Mouse (Mus musculus): ENCODE data around the gene Aven.
"Not testable (repeated sequence)": the region's sequence is repeated elsewhere in the genome, so short reads cannot be mapped to it uniquely, and the experiment has no call there.

Aven gene

DNA sequence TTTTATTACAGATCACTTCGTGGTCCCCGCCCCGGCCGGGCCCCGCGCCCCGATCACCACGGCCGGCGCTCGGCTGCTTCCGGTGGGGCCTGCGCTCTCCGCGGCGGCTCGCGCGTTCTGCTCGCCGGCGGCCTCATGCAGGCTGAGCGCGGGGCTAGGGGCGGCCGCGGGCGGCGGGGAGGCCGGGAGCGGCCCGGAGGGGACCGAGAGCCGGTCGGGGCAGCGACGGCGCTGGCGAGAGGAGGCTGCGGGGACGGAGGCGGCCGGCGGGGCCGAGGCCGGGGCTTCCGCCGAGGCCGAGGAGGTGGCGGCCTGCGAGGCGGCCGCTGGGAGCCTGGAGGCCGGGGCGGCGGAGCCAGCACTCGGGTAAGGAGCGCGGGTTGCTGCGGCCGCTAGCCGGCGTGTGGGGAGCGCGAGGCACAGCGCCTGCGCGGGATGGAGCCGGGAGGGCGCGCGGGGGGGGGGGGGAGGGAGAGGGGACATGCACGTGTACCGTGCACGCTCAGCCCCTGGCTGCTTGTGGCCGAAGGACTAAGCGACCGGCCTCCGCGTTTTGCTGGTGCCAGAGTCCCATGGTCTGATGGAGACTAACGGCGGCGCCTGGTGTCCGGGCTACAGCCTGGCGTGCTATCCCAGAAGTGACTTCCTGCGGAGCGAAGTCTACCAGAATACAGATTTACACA, at the start of gene Aven:
Gene Aven (plus strand): TSS at position 109 of the 683 bp plus-strand sequence.
- DNase-seq (ENCODE audit: low spot score): peak; percentile 89

DNA sequence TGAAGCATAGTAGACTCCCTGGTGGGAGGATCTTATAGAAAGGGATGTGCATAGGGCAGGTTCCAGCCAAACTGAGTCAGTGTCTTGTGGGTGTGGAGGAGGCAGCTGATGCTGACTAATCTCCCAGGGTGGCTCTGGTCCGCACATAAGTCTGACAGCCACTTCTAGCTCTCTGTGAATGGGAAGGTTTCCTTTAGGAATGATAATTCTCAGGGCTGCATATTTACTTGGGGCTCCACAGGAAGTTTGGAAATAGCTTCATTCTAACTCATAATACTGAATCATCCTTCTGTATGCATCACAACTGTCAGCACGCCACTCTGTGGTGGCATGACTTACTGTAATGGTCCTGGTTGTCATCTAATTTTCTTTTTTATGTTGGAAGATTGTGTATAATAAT, 49.3 kb upstream of the Aven start:
- no peak for DNase-seq (ENCODE audit: low spot score)

DNA sequence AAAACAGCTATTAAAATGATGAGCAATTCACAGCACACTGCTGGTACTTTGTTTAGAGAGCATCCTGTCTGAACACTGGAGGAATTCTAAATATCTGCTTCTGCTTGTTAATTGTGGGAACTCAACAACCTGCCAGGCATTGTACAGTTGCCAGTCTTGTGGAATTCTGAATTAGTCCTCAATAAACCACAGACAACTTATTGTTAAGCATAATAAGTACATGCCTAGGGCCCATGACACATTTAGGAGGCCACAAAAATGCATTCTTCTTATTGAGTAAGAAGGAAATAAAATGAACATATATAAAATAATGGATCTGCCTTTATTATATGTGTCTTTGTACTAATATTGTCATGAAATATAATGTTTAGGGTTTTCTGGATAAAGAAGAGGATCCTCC, 47.3 kb upstream of the Aven start:
- no peak for DNase-seq (ENCODE audit: low spot score)

DNA sequence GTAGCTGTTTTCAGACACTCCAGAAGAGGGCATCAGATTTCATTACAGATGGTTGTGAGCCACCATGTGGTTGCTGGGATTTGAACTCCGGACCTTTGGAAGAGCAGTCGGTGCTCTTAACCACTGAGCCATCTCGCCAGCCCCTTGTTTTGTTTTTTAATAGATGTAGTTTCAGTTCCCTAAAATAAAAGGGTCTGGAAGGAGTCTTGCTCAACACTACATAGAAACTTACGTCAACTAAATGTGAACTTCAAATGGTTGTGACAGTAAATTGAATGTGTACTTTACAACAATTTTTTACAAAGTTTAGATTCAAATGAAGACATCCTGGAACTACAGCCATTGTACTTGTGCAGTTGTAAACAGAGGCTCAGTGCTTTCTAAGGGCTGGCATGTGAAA, 44.7 kb upstream of the Aven start:
- not testable (repeated sequence) for DNase-seq (ENCODE audit: low spot score)

DNA sequence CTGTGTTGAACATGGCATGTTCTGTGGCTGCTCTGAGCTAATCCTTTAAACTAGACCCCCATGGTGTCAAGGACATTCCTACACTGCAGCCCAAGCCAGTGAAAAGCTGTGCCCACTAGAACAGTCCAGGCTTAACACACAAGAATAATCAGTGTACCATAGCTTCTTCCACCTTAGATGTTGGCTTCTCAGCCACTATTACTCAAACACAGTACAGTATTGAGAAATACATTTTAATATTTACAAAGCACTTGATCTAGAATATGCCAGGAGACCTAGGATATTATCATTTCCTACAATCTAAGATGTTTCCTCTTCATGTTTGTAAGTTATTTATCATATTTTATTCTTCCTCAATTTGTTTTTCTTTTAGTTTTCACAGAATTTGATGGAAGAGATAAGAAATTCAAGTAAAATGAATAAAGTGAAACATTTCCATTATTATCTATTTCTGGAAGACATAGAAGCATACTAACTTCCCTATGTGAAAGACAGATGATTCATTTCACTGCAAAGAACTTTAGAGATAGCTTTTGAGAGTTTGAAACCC, 44.2 kb upstream of the Aven start:
- no peak for DNase-seq (ENCODE audit: low spot score)

DNA sequence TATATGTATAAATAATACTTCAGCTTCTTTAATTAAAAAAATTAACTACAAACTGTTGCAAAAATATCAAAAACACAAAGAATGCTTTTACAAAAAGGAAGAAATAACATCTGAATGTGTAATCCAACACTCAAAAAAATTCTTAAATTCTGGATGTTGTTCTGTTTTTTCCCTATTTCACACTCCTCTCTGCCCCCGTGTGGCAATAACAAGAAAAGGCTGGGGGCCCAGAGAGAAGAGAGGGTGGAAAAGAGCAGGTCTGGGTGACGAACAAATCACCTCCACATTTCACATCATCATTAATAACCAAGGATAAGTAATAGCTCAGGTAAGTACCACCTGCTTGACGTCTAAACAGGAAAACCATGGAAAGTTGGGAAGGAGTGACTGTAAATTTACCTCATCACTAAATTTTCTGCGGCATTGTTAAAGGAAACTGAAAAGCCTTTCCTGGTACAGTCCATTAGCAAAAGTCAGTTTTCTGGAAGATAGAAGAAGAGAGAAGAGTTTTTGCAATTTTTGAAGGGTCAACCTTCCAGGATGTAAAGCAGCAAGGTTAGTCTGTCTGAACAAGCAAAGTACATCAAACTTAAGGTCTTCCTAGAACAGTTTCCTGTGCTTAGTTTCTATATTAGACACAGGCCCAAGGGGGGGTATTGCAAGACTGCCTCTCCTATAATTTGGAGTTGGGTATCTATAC, 43.0 kb upstream of the Aven start:
- DNase-seq (ENCODE audit: low spot score): peak; percentile 5

DNA sequence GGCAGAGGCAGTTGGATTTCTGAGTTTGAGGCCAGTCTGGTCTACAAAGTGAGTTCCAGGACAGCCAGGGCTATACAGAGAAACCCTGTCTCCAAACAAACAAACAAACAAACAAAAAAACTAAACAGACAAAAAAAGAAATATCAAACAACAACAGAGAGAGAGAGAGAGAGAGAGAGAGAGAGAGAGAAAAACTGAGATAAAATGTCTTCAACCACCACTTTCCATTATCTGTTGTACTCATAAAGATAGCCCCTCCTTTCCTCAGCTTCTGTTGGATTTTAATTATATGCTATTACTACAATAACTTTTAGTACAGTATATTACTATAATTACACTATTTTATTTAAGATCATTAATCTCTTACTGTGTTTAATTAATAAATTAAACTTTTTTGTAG, 40.3 kb upstream of the Aven start:
- not testable (repeated sequence) for DNase-seq (ENCODE audit: low spot score)

DNA sequence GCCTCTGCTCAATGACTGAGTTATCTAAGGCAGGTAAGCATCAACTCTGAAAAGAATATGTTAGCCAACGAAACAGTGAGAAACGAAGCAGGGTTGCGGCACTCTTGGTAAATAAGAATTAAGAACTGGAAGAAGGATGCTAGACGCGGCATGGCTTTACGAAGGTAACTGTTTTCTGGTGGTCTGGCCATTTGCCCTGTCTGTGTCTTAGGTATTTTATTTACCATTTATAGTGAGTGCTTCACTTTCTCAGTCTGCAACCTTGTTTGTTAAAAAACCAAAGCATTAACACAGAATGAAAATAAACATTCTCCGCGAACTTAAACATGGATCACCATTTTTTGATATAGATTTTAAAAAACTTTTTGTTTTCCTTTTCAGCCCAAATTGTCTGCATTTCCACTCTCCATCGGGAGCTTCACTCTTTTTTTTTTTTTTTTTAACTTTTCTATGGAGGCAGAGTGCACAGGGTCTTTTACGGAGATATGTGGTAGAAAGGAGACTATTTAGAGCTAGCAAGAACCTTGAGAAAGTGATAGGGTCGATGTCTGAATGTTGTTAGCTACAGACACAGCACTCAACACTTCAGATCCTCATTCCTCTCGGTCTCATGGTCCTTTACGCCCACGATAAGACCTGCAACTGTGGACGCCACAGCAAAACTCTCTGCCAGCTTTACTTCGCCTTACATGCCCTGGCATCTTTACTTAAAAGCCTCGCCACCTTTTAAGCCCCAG, 38.5 kb upstream of the Aven start:
- DNase-seq (ENCODE audit: low spot score): no peak

DNA sequence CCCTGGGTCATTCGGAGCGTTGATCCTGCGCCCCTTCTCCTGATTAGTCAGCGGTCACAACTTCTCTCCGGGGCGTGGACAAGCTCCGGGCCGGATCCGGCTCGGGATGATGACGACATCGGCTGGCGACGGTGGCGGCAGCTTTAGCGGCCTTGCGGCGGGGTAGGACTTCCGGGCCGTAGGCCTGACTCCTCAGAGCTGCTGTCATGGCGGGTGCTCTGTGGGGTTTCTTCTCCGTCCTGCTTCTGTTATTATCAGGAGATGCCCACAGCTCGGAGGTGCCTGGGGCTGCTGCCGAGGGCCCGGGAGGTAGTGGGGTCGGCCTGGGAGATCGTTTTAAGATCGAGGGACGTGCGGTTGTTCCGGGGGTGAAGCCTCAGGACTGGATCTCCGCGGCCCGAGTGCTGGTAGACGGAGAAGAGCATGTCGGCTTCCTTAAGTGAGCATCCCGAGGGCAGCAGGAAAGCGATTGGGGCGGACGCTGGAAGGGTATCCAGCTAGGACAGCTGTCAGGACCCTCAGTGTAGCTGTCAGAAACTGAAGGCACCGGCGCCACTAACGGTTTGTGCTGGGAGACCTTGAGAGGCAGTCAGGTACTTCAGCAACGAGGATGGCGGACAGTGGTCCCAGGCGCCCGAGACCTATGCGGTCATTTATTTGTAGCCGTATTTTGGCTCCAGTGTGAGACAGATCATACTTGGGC, 37.8 kb upstream of the Aven start, which contains the start of gene Emc7:
Gene Emc7 (plus strand): TSS at position 136 of the 703 bp plus-strand sequence.
- DNase-seq (ENCODE audit: low spot score): peak; percentile 98

DNA sequence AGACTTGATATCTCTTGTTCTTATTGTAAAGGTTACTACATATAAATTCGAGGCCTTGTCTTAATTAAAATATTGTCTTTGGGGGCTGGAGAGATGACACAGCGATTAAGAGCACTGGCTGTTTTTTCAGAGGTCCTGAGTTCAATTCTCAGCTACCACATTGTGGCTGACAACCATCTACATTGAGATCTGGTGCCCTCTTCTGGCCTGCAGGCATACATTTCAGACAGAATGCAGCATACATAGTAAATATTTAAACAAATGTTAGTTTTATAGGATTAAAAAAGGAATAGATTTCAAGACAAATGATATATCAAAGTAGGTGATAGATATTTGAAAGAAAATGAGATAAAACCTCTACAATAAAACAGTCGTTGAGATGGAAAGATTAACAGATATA, 32.2 kb upstream of the Aven start:
- DNase-seq (ENCODE audit: low spot score): no peak

DNA sequence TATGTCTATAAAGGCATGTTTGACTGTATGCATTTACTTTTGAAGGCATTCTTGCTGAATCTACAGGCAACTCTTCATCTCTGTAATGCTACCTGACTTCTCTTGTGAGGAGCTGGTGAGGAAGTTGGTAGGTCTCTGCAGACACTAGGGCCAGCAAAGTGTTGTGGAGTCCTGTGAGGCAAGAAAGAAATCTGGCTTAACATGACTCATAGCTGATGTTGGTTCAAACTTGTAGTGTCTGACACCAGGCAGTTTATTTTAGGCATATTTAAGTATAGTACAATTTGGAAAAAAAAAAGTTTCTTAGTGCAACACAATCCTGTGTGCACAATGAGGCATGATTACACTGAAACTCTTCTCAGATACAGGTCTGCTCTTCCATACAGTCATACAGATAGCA, 23.2 kb upstream of the Aven start:
- DNase-seq (ENCODE audit: low spot score): no peak

DNA sequence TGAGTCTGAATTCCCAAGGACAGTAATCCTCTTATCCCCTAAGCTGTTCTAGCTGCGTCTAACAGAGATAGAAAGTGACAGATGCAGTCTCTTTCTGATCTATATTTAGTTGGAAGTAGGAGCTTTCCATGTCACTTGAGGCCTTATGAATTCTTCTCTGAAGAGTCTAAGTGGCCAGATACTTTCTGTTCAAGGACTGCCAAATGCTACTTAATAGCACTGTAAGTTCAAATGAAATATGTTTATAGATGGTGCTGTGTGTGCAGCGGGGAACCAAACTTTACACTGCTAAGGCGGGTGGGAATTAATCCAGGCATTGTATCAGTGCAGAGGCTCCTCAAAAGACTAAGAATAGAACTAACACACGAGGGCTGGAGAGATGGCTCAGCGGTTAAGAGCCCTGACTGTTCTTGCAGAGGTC, 21.8 kb upstream of the Aven start:
- DNase-seq (ENCODE audit: low spot score): no peak

DNA sequence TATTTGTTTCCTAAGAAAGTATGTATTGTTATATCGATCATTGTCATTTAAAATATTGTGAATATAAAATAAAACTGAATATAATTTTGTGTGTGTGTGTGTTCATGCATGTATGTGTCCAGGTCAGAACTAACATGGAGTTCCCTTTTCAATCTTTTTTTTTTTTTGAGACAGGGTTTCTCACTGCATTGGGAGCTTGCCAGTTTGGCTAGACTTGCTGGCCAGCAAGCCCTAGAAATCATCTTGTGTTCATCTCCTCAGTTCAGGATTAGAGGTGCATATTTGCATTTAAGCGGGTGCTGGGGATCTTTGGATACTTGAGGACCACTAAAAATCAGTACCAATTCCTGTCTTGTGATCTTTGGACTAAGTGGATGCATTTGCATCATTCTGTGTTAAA, 20.7 kb upstream of the Aven start:
- DNase-seq (ENCODE audit: low spot score): no peak

DNA sequence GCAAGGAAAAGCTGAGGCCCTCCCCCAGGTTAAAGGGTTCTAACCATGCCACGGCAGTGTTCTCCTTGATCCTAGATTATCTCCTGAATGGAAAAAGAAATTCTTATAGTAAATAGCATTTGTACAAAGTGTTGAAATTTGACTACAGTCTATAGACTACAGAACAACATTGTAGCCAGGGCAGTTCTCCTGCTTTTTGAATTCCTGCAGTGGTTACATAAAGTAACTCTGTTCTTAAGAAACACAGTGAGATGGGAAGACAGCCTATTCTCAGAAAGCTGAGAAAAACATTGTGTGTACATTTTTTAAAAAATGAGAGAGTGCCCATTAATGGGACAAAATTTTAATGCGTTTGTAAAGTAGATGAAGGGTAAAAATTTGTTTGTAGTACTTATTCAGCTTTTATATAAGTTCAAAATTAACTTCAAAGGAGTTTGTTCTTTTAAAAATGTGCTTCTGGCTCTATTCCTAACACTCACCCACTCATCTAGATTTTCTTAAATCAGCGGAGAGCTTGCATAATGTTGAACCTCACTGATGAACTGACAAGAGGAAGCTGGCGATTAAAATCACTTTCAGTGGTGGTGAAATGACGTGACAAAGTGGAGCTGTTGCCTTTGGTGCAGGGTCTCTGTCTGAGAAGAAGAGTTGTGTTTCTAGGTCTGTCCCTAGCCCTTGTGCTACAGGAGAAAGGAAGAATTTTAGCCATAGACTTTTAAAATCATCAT, 17.6 kb upstream of the Aven start:
- no peak for DNase-seq (ENCODE audit: low spot score)

DNA sequence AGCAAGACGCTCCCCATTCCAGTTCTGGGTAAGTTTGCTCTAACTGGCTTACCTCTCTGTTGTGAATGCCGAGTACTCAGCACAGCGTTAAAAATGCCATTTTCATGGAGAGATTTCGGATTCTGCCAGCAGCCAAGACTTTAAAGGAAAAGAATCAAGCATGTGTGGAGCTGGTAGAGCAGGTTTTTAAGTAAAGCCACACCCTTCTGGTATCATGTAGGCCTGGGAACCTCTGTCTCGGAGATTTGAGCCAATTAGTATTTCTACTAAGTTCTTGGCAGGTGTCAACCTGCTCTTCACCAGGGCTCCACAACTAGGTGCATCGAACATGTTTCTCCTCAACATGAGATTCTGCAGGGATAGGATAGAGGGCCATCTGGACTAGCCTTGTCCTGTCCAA, 16.2 kb upstream of the Aven start:
- no peak for DNase-seq (ENCODE audit: low spot score)

DNA sequence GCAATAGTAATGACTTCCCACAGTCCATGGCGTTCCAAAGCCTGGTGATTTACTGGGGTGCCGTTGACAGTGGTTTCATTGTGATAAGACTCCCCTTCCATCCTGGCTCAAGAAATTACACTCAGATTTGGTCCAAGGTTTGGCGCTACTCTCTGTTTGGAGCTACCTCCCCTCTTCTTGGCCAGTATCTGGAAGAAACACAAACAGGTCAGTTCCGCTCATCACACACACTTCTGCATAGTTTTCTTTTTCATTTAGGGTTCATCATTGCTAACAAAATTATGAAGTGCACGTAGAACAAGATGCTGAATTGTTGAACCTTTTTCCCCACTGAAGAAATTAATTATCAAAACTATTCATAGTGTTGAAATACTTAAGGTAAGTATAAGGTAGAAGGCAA, 12.1 kb upstream of the Aven start, which contains the start of gene Chrm5:
Gene Chrm5 (minus strand): TSS at position 101 of the 400 bp plus-strand sequence.
- DNase-seq (ENCODE audit: low spot score): no peak

DNA sequence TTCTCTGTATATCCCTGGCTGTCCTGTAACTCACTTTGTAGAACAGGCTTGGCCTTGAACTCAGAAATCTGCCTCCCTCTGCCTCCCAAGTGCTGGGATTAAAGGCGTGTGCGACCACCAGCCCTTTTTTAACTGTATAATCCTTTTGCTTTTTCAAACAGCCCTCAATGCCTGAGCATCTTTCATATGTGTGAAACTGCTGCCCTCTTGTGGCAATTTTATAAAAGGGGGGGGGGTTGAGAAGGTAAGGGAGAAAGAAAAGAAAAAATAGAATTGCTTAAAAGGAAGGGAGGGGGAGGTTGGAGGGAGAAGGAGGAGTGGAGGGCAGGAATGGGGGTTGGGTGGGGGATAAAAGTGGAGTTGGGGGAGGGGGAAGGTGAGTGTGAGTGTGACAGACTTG, 11.2 kb upstream of the Aven start:
- DNase-seq (ENCODE audit: low spot score): no peak

DNA sequence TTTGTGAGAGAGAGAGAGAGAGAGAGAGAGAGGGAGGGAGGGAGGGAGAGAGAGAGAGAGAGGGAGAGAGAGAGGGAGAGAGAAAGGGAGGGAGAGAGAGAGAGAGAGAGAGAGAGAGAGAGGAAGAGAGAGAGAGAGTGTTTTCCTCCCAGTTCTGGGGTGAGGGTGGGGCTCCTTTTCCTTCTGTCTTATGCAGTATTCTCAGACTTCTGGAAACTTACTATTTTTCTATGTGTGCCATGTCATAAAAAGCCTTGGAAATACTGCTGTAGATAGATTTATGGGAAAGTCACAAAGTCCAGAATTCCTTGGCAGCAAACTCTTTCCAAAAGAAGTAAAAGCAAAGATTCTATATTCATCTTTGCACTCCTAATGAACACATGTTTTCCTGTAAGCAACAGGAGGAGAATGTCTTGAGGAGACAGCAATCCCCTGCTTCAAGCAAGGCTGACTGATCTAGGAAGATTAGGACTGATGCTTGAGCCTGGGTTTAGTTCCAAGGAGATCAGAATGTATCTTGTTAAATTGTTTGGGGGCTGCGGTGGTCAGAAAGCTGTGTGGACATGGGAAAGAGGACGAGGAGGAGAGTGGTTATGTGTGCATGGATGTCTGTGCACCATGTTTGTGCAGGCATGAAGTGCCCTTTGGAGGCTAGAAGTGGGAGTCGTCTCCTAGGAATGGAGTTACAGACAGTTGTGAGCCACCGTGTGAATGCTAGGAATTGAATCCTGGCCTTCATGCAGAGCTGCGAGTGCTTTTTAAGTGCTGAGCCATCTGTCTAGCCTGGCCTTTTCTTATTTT, 10.0 kb upstream of the Aven start:
- DNase-seq (ENCODE audit: low spot score): no peak

DNA sequence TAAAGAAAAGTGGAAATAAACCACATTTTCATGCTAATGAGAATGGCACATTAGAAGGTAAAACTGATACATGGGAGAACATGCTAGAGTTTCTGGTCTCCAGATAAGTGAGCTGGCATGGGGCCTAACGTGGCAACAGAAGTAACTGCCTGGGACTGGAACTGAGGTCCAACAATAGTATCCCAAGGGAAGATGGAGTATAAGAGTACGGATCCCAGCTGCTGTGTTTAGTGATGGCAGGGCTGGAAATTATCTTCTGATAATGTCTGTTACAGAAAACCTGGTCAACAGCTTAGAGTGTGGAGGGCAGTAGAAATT, 9.5 kb upstream of the Aven start:
- DNase-seq (ENCODE audit: low spot score): no peak

DNA sequence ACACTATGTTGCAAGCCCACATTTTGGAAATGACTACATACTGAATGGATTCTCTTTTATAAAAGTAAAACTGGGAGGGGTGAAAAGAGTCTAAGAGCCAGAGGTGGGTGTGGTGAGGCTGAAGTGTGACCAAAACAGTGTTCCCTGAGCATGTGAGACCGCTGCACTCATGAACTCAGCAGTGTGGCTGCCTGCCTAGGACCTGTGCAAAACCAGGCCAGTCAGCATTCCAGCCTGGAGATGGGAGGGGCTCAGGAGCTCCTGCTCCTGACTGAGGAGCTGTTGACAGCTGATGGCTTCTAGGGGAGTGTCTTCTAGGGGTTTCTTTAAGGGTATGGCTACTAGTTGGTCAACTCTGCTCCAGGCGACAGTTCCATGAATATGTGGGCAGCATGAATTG, 7.9 kb upstream of the Aven start:
- no peak for DNase-seq (ENCODE audit: low spot score)

Data from ovary, postnatal 36 days (tissue).